Mouse (Mus musculus): Measurements from ENCODE around the gene Rsph1.

Gene Rsph1

GRCm38 (mm10) chr17:31261352-31261751, 15.8 kb downstream of the Rsph1 start:
- in situ Hi-C loops (cut with MboI; ENCODE audit: unreplicated experiment in 2 of 2): no loop called here

GRCm38 (mm10) chr17:31260430-31260829, 16.8 kb downstream of the Rsph1 start:
- in situ Hi-C loops (cut with MboI; ENCODE audit: unreplicated experiment in 2 of 2): no loop called here

GRCm38 (mm10) chr17:31259825-31260224, 17.4 kb downstream of the Rsph1 start:
- in situ Hi-C loops (cut with MboI; ENCODE audit: unreplicated experiment in 2 of 2): loop anchor here in 1 of 2 experiments (5.0 kb wide), 1 partner anchor 32 kb away; no protein-coding TSS in a partner anchor

- in situ Hi-C loops (cut with MboI; ENCODE audit: unreplicated experiment in 2 of 2): loop anchor here in 1 of 2 experiments (5.0 kb wide), 1 partner anchor 33 kb away; no protein-coding TSS in a partner anchor
These were observed 18.0 kb downstream of the Rsph1 start for GRCm38 (mm10) chr17:31259145-31259544.

GRCm38 (mm10) chr17:31258310-31258865, 18.8 kb downstream of the Rsph1 start:
- in situ Hi-C loops (cut with MboI; ENCODE audit: unreplicated experiment in 2 of 2): loop anchor here in 1 of 2 experiments (5.0 kb wide), 1 partner anchor 34 kb away; no protein-coding TSS in a partner anchor

- in situ Hi-C loops (cut with MboI; ENCODE audit: unreplicated experiment in 2 of 2): loop anchor here in 1 of 2 experiments (5.0 kb wide), 1 partner anchor 34 kb away; no protein-coding TSS in a partner anchor
These were observed 19.3 kb downstream of the Rsph1 start for GRCm38 (mm10) chr17:31257898-31258297.

GRCm38 (mm10) chr17:31257149-31257548, 20.0 kb downstream of the Rsph1 start:
- in situ Hi-C loops (cut with MboI; ENCODE audit: unreplicated experiment in 2 of 2): loop anchor here in 1 of 2 experiments (5.0 kb wide), 1 partner anchor 35 kb away; no protein-coding TSS in a partner anchor

GRCm38 (mm10) chr17:31254463-31254931, 22.7 kb downstream of the Rsph1 start:
- in situ Hi-C loops (cut with MboI; ENCODE audit: unreplicated experiment in 2 of 2): no loop called here

- in situ Hi-C loops (cut with MboI; ENCODE audit: unreplicated experiment in 2 of 2): no loop called here
These were observed 23.2 kb downstream of the Rsph1 start for GRCm38 (mm10) chr17:31253951-31254350.

GRCm38 (mm10) chr17:31247144-31247543, 30.0 kb downstream of the Rsph1 start:
- in situ Hi-C loops (cut with MboI; ENCODE audit: unreplicated experiment in 2 of 2): loop anchor here (5.0 kb wide), 2 partner anchors 50 to 60 kb away; partner anchors contain the start of gene Tmprss3 (in 1 of the 2)

- in situ Hi-C loops (cut with MboI; ENCODE audit: unreplicated experiment in 2 of 2): loop anchor here (5.0 kb wide), 2 partner anchors 48 to 58 kb away; partner anchors contain the start of gene Tmprss3 (in 1 of the 2)
These were observed 31.9 kb downstream of the Rsph1 start for GRCm38 (mm10) chr17:31245321-31245720.

- in situ Hi-C loops (cut with MboI; ENCODE audit: unreplicated experiment in 2 of 2): no loop called here
These were observed 34.4 kb downstream of the Rsph1 start for GRCm38 (mm10) chr17:31242764-31243163.

- in situ Hi-C loops (cut with MboI; ENCODE audit: unreplicated experiment in 2 of 2): no loop called here
These were observed 36.0 kb downstream of the Rsph1 start for GRCm38 (mm10) chr17:31241156-31241555.

- in situ Hi-C loops (cut with MboI; ENCODE audit: unreplicated experiment in 2 of 2): no loop called here
These were observed 38.8 kb downstream of the Rsph1 start for GRCm38 (mm10) chr17:31238234-31239020.

GRCm38 (mm10) chr17:31235915-31236314, 41.3 kb downstream of the Rsph1 start:
- in situ Hi-C loops (cut with MboI; ENCODE audit: unreplicated experiment in 2 of 2): no loop called here

- in situ Hi-C loops (cut with MboI; ENCODE audit: unreplicated experiment in 2 of 2): no loop called here
These were observed 44.8 kb downstream of the Rsph1 start for GRCm38 (mm10) chr17:31232251-31233010.

- in situ Hi-C loops (cut with MboI; ENCODE audit: unreplicated experiment in 2 of 2): no loop called here
These were observed 45.4 kb downstream of the Rsph1 start for GRCm38 (mm10) chr17:31231780-31232179.

GRCm38 (mm10) chr17:31226931-31227330, 50.3 kb downstream of the Rsph1 start:
- in situ Hi-C loops (cut with MboI; ENCODE audit: unreplicated experiment in 2 of 2): no loop called here

- in situ Hi-C loops (cut with MboI; ENCODE audit: unreplicated experiment in 2 of 2): no loop called here
These were observed 50.8 kb downstream of the Rsph1 start for GRCm38 (mm10) chr17:31226368-31226767.

- in situ Hi-C loops (cut with MboI; ENCODE audit: unreplicated experiment in 2 of 2): no loop called here
These were observed 52.6 kb downstream of the Rsph1 start for GRCm38 (mm10) chr17:31224591-31224990.

- in situ Hi-C loops (cut with MboI; ENCODE audit: unreplicated experiment in 2 of 2): no loop called here
These were observed 53.3 kb downstream of the Rsph1 start for GRCm38 (mm10) chr17:31223835-31224234.
